Mouse (Mus musculus) lung, postnatal 25 days (tissue): ENCODE results near the gene Kcnk6.
"Not testable (repeated sequence)": the region's sequence is repeated elsewhere in the genome, so short reads cannot be mapped to it uniquely, and the experiment has no call there.

Source experiments
- DNase-seq: peaks from one replicate; pipeline ENCODE4 v3.0.0; 2022; ENCODE audit warnings: low spot score

Kcnk6 gene

DNA sequence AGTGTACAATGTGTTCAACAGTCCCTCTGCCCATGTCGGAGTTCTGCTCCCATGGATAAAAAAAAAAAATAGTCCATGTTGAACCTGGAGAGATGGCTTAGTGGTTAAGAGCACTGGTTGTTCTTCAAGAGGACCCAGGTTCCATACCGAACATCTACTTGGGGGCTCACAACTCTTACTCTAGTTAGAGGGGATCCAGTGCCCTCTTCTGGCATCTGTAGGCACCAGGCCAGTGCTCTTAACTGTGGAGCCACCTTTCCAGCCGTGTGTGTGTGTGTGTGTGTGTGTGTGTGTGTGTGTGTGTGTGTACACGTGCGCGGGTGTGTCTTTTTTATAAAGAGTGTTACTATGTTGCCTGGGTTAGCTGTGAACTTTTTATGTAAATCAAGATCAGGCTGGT is 29.7 kb downstream of the Kcnk6 start:
- no peak for DNase-seq

DNA sequence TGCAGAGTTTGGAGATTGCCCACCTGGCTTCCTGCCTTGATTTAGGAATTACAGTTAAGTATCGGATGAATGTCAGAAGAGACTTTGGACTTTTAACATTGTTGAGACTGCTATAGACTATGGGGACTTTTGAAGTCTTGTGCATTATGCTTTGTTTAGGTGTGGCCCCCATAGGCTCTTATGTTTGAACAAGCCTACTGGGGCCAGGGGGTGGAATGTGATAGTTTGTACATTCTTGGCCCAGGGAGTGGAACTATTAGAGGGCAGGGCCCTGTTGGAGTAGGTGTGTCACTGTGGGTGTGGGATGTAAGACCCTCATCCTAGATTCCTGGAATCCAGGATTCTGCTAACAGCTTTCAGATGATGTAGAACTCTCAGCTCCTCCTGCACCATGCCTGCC is 38.1 kb downstream of the Kcnk6 start:
- not testable (repeated sequence) for DNase-seq

DNA sequence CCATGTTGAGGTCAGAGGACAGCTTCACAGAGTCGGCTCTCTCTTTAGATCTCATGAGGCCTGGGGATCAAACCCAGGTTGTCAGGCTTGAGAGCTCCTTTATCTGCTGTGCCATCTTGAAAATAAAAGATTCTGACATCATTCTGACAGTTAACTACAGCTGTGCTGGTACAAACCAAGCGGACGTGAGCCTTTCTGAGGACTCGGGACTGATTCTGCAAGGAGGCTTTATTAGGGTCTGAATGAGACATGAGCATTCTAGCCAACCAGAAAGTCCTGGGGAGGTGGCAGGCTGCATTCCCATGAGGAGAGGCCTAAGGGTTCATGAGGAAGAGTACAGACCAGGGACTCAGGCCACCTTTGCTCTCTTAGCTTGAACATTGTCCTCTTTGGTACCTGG is 51.0 kb downstream of the Kcnk6 start:
- not testable (repeated sequence) for DNase-seq

DNA sequence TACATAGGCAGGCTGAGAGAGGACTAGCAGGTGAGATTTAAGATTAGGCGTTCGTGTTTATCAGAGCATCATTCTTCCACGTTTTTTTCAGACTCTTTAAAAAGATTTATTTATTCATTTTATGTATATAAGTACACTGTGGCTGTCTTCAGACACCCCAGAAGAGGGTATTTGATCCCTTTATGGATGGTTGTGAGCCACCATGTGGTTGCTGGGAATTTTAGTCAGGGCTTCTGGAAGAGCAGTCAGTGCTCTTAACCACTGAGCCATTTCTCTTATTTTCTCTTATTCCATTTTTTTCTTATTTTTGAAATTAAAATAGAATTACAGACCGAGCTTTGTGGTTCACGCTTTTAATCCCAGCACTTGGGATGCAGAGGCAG is 51.5 kb downstream of the Kcnk6 start:
- no peak for DNase-seq

DNA sequence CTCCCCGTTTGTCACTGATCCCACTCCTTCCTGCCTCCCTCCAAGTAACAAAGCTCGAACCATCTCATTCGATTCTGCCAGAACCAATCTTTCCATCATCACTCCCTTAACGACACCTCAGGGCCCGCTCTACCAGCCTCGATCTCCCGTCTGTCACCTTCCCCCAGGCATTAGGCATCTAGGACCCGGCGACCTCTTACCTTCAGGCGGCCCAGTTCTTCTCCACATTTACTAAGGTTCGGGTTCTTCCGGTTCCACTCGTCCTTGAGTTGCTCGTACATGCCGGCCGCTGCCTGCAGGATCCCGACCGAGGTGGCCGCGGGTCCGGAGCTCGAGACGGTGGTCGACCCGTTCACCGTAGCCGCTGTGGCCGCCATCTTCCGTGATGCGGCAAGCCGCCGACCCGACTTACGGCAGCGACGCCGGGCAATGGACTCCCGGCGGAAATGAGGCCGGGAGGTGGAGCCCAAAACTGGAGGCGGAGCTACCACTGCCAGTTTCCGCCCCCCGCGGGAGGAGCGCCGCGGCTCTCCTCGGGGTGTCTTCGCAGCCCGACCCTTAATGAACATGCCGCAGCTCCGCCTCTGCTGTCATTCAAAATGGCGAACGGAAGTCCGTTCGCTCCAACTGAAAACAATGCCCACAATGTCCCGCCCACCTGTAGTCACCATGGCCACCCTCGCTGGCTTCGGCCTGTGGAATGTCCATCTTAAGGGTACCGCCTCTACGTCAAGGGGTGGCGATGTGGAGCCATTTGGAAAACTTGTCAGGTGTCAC is 52.0 kb downstream of the Kcnk6 start, which contains the start of gene Psmd8:
Psmd8 (minus strand) TSS at position 625 of the 777 bp plus-strand sequence.
- peak; percentile 98 for DNase-seq

DNA sequence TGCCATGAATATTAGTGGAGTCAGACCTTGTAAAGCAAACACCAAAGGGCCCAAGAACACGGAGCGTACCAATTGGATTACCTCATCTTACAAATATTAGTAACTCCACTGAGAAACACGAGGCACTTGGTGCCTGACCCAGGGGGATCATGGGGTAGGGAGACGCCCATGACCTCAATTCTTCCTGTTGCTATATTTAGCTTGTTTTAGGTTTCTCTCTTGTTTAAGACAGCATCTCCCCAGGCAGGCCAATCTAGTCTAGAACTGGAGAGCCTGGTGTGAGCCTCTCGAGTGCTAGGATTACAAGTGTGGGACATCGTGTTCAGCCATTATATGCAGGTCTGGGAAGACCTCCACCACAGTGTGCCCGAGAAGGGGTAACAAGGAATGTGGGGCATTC is 53.0 kb downstream of the Kcnk6 start:
- DNase-seq = no peak

DNA sequence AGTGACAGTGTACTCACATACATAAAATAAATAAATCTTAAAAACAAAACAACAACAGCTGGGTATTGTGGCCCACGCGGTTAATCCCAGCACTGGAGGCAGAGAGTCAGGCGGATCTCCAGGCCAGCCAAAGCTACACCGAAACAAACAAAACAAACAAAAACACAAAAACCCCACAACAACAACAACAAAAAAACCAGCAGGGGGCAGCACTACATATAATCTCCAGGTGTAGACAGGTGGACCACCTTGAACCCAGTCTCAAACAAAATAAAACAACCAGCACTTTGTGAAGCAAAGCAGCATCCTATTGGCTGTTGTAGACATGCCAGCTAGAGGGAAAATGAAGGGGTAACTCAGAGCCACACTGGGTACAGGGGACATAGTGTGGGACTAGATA is 54.2 kb downstream of the Kcnk6 start:
- no peak for DNase-seq

DNA sequence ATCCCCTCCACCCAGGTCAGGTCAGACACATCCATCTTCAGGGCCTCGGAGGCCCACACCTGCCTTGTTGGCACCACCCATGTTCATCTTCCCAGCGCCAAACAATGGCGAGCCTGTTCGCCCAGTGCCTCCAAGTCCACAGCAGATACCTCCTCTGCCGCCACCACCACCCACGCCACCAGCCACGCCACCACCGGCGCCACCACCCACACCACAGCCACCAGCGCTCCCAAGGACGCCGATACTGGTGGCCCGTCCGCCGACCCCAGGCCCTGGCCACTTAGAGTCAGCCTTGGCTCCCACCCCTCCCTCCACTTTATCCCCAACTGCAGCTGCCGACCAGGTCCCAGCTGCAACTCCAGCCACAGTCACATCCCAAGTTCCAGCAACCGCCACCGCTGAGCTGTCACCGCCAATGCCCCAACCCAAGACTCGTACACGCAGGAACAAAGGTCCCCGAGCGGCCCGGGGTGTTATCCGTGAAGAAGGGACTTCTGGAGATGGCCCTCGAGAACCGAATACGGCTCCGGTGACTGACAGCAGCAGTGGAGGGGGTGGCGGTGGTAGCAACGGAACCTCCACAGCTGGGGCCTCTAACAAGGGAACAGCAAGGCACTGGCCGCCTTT is 59.8 kb downstream of the Kcnk6 start:
- no peak for DNase-seq
